ENCODE assay signal across 13 mouse cellular contexts in genomic region chr12:73409481-73410085, GRCm38 (mm10).
DNase-seq lines count a peak whose midpoint lies in the region; ATAC-seq and TF ChIP-seq lines count a peak whose summit lies in the region.
"Had no signal": no experiment of that assay in that cellular context is flagged by ENCODE, and none has a peak within 500 bp of the region (broad histone marks: within the 10 kb centered on the region; RNA-seq: fewer than 3 reads in every experiment).

No protein-coding gene starts in this region.

- 71% methylated on average over 4 of the region's 4 CpGs for WGBS in hindbrain, embryonic 15.5 days
- 85% methylated on average over 4 of the region's 4 CpGs for WGBS in hindbrain, embryonic 11.5 days
- 70% methylated on average over 4 of the region's 4 CpGs for WGBS in heart, embryonic 15.5 days
- WGBS in midbrain, embryonic 16.5 days: 85% methylated on average over 4 of the region's 4 CpGs

- POLR2A ChIA-PET in Patski (lab: Charles Lee): interaction anchor here (1.0 kb wide), 1 partner anchor 35 kb away, joined by 6 read pairs; no protein-coding TSS in a partner anchor

- no peaks in the 10 kb centered on the region for H3K9me3 ChIP-seq in hindbrain, embryonic 15.5 days
- H3K9me3 ChIP-seq in hindbrain, embryonic 11.5 days (ENCODE audit: control insufficient read depth, low read length): no peaks in the 10 kb centered on the region
- H3K9me3 ChIP-seq in heart, embryonic 15.5 days (replicated peaks): no peaks in the 10 kb centered on the region
- H3K9me3 ChIP-seq in midbrain, embryonic 16.5 days (replicated peaks; ENCODE audit: control insufficient read depth, low read length, poor library complexity, severe bottlenecking): no peaks in the 10 kb centered on the region
- H3K9me3 ChIP-seq: embryonic facial prominence, embryonic 15.5 days; kidney, embryonic 15.5 days; stomach, embryonic 15.5 days had no signal

- peaks cover 18% of the 10 kb centered on the region for H3K4me1 ChIP-seq in hindbrain, embryonic 15.5 days (replicated peaks)
- H3K4me1 ChIP-seq in hindbrain, embryonic 11.5 days (replicated peaks; ENCODE audit: control insufficient read depth, insufficient read depth, low read length): no peaks in the 10 kb centered on the region
- peaks cover 23% of the 10 kb centered on the region for H3K4me1 ChIP-seq in heart, embryonic 15.5 days (replicated peaks)
- H3K4me1 ChIP-seq in midbrain, embryonic 16.5 days (ENCODE audit: control insufficient read depth, insufficient read depth, low read length): no peaks in the 10 kb centered on the region

- in situ Hi-C loops in Patski (cut with MboI; ENCODE audit: low pct_unique_long_range_greater_than_20kb): no loop called here

- no peak overlapping the region for H3K27ac ChIP-seq in hindbrain, embryonic 15.5 days (replicated peaks)
- no peak overlapping the region for H3K27ac ChIP-seq in hindbrain, embryonic 11.5 days (ENCODE audit: low read depth, low read length)
- H3K27ac ChIP-seq in heart, embryonic 15.5 days: 0 out of 2 replicates have a peak overlapping the region, but pooled peaks have one; percentile 35
- H3K27ac ChIP-seq in midbrain, embryonic 16.5 days (ENCODE audit: low read length): no peak overlapping the region
- H3K27ac ChIP-seq: embryonic facial prominence, embryonic 15.5 days; kidney, embryonic 15.5 days; liver, embryonic 14.5 days; stomach, embryonic 15.5 days had no signal

- no peak overlapping the region for H3K4me3 ChIP-seq in hindbrain, embryonic 15.5 days
- no peak overlapping the region for H3K4me3 ChIP-seq in hindbrain, embryonic 11.5 days (ENCODE audit: low read depth, low read length)
- no peak overlapping the region for H3K4me3 ChIP-seq in heart, embryonic 15.5 days
- H3K4me3 ChIP-seq in midbrain, embryonic 16.5 days (ENCODE audit: low read depth, low read length): no peak overlapping the region
- H3K4me3 ChIP-seq: embryonic facial prominence, embryonic 15.5 days; kidney, embryonic 15.5 days; stomach, embryonic 15.5 days had no signal

- no peak for TF ChIP-seq CTCF in Patski (IDR thresholded peaks at IDR 0.05)

- H3K27me3 ChIP-seq in hindbrain, embryonic 15.5 days: no peaks in the 10 kb centered on the region
- no peaks in the 10 kb centered on the region for H3K27me3 ChIP-seq in hindbrain, embryonic 11.5 days (ENCODE audit: control insufficient read depth, insufficient read depth, low read length)
- no peaks in the 10 kb centered on the region for H3K27me3 ChIP-seq in Patski
- H3K27me3 ChIP-seq in heart, embryonic 15.5 days: no peaks in the 10 kb centered on the region
- no peaks in the 10 kb centered on the region for H3K27me3 ChIP-seq in midbrain, embryonic 16.5 days (ENCODE audit: control insufficient read depth, insufficient read depth, low read depth, low read length)
- H3K27me3 ChIP-seq: embryonic facial prominence, embryonic 15.5 days; kidney, embryonic 15.5 days; stomach, embryonic 15.5 days had no signal

- no peak overlapping the region for H3K4me2 ChIP-seq in hindbrain, embryonic 15.5 days
- no peak overlapping the region for H3K4me2 ChIP-seq in hindbrain, embryonic 11.5 days (replicated peaks; ENCODE audit: low read depth, low read length)
- H3K4me2 ChIP-seq in heart, embryonic 15.5 days: no peak overlapping the region
- H3K4me2 ChIP-seq in midbrain, embryonic 16.5 days (ENCODE audit: low read length): no peak overlapping the region
- H3K4me2 ChIP-seq: embryonic facial prominence, embryonic 15.5 days; kidney, embryonic 15.5 days; stomach, embryonic 15.5 days had no signal

- no peak for DNase-seq in hindbrain, embryonic 11.5 days (ENCODE audit: low spot score)
- DNase-seq in Patski (ENCODE audit: low read depth, low spot score): no peak
- peak; percentile 59 to 61 for DNase-seq in adrenal gland, postnatal 36 days
- no peak for DNase-seq in ovary, adult 18-20 months (ENCODE audit: low spot score)
- DNase-seq: cerebellum, adult 9-10 months had no signal

- H3K36me3 ChIP-seq in hindbrain, embryonic 15.5 days: no peaks in the 10 kb centered on the region
- H3K36me3 ChIP-seq in hindbrain, embryonic 11.5 days (ENCODE audit: control insufficient read depth, insufficient read depth, low read length): no peaks in the 10 kb centered on the region
- H3K36me3 ChIP-seq in heart, embryonic 15.5 days: no peaks in the 10 kb centered on the region
- H3K36me3 ChIP-seq in midbrain, embryonic 16.5 days (ENCODE audit: control insufficient read depth, insufficient read depth, low read length): no peaks in the 10 kb centered on the region
- H3K36me3 ChIP-seq: embryonic facial prominence, embryonic 15.5 days; kidney, embryonic 15.5 days; stomach, embryonic 15.5 days had no signal

- CTCF ChIA-PET in Patski (lab: Charles Lee): no interaction called here

- H3K9ac ChIP-seq in hindbrain, embryonic 15.5 days: no peak overlapping the region
- no peak overlapping the region for H3K9ac ChIP-seq in hindbrain, embryonic 11.5 days (ENCODE audit: low read depth, low read length)
- H3K9ac ChIP-seq in heart, embryonic 15.5 days: no peak overlapping the region
- H3K9ac ChIP-seq in midbrain, embryonic 16.5 days (ENCODE audit: low read depth, low read length): no peak overlapping the region
- H3K9ac ChIP-seq: embryonic facial prominence, embryonic 15.5 days; kidney, embryonic 15.5 days; liver, embryonic 14.5 days; stomach, embryonic 15.5 days had no signal

- peak; percentile 57; the same call in 1 of the 2 replicates for ATAC-seq in hindbrain, embryonic 15.5 days (ENCODE audit: low FRiP score, low read depth)
- no peak for ATAC-seq in hindbrain, embryonic 11.5 days (ENCODE audit: low FRiP score)
- ATAC-seq in Patski: peak; percentile 41
- ATAC-seq in heart, embryonic 15.5 days (replicated peaks; ENCODE audit: insufficient number of reproducible peaks, insufficient read depth, low FRiP score, low read depth): 0 out of 2 replicates have a peak, but pooled peaks have one; percentile 12
- ATAC-seq in midbrain, embryonic 16.5 days: no peak
- ATAC-seq: activated CD4-positive, CD25-positive, alpha-beta regulatory T cell, adult 4 months had no signal

Comparison
In these comparisons a context has a peak if more than half of its experiments do, and no peak if none do; other contexts are left out.
1. ATAC-seq: peak in hindbrain, embryonic 15.5 days (single experiment), Patski (single experiment) and heart, embryonic 15.5 days (single experiment); none in hindbrain, embryonic 11.5 days (single experiment) and midbrain, embryonic 16.5 days (single experiment).
2. DNase-seq: peak in adrenal gland, postnatal 36 days (2 of 2); none in hindbrain, embryonic 11.5 days (single experiment), Patski (single experiment) and ovary, adult 18-20 months (single experiment).